Mouse (Mus musculus) embryonic facial prominence, embryonic 13.5 days (tissue): ENCODE results near the gene Irf2bpl. TPM values are rescaled to one million over a fixed set of nuclear protein-coding genes. Genes with fewer than 3 reads are reported as not detected.

Source experiments
- ATAC-seq: fragments of 200-750 bp; cut with Nextera tagmentation; 2 replicates; pipeline ENCODE4 v1.8.0; 2017; ENCODE audit warnings: low read depth; ENCODE audit not compliant: insufficient number of reproducible peaks, insufficient read depth, low FRiP score, low TSS enrichment
- H3K27ac ChIP-seq: fragments of 300-500 bp; sonication (generic); 2 replicates; pipeline ENCODE4 v1.5.1; 2015; ENCODE audit warnings: moderate library complexity, mild to moderate bottlenecking, inconsistent platforms
- H3K27me3 ChIP-seq: fragments of 300-500 bp; sonication (generic); 2 replicates; pipeline ENCODE4 v1.6.1; 2015; ENCODE audit warnings: mild to moderate bottlenecking, inconsistent platforms
- H3K36me3 ChIP-seq: fragments of 300-500 bp; sonication (generic); 2 replicates; pipeline ENCODE4 v1.6.1; 2015; ENCODE audit warnings: mild to moderate bottlenecking, inconsistent platforms
- H3K4me1 ChIP-seq: fragments of 300-500 bp; sonication (generic); 2 replicates; pipeline ENCODE4 v1.6.1; 2015; ENCODE audit warnings: inconsistent platforms
- H3K4me2 ChIP-seq: fragments of 300-500 bp; sonication (generic); 2 replicates; pipeline ENCODE4 v1.6.1; 2015; ENCODE audit warnings: moderate library complexity, mild to moderate bottlenecking, inconsistent platforms
- H3K4me3 ChIP-seq: fragments of 300-500 bp; sonication (generic); 2 replicates; pipeline ENCODE4 v1.5.1; 2015; ENCODE audit warnings: mild to moderate bottlenecking, inconsistent platforms
- H3K9ac ChIP-seq: fragments of 300-500 bp; sonication (generic); 2 replicates; pipeline ENCODE4 v1.6.1; 2015; ENCODE audit warnings: mild to moderate bottlenecking, inconsistent platforms
- H3K9me3 ChIP-seq: fragments of 300-500 bp; sonication (generic); 2 replicates; pipeline ENCODE4 v1.6.1; 2016; ENCODE audit warnings: inconsistent platforms
- WGBS: fragments of 180-500 bp; shearing (Covaris S2); methylation state at CpG from one replicate; pipeline ENCODE4 v1.1.7; 2015; ENCODE audit warnings: mixed read lengths; 5-methylcytosine and 5-hydroxymethylcytosine counted together
- polyA plus RNA-seq: library from polyadenylated mRNA; unstranded; fragments of >200 nt; fragmentation: Nextera tagmentation; extraction: Ambion mirVana; gene quantifications from 2 replicates; pipeline ENCODE4 v1.2.1, GENCODE M21; 2015

The Irf2bpl gene
- polyA plus RNA-seq, 1 experiment from 2014 or later, result 37.7 TPM

DNA sequence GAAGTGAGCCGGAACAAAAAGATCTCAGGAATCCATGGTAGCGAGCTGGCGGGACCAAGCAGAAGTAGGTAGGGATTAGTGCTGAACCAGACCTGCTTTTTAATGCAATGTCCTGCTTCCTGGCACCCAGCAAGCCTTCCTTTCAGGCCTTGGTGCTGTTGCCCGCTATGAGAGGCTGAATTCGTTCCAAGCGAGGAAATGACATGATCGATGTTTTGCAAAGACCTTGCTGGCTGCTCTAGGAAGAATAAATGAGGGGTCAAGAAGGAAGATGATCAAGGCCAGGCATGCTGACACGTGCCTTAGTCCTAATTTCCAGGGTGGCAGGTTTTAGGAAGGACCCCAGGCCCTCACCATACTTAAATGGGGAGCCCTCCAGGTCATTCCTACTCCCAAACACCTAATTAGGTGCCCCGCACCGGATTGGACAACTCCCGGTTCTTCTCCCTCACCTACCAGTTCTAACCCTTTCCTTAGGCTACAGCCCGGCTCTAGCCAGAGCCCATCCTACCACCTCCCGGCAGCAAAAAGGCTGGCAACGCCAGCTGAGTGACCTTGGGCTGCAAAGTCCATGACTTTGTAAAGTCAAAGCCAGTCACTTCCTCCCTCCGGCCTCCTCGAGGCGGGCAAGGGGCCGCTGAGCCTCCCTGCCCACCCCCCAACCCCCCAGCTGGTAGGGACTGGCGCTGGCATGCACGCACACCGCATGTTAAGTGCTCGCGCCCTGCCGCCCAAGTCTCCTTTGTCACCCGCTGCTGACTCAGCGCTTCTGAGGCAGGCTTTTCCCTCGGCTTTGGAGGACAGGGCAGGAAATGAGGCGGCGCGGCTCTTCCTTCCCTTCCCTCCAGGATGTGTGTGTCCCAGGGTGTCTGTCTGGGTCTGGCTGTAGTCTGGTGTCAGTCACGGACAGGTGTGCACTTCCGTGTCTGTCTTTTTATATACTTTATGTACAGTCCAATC lies 52.7 kb downstream of the Irf2bpl start:
- peak overlapping the region; percentile 66 for H3K9ac ChIP-seq
- H3K4me3 ChIP-seq, result 0 out of 2 replicates have a peak overlapping the region, but pooled peaks have one; percentile 5
- H3K4me1 ChIP-seq, result peaks cover 51% of the 10 kb centered on the region
- 30% methylated on average over 32 of the region's 32 CpGs for WGBS
- H3K36me3 ChIP-seq, result no peaks in the 10 kb centered on the region
- no peaks in the 10 kb centered on the region for H3K27me3 ChIP-seq
- H3K4me2 ChIP-seq, result peak overlapping the region; percentile 51
- ATAC-seq, result no peak
- H3K9me3 ChIP-seq, result no peaks in the 10 kb centered on the region
- peak overlapping the region; percentile 78 for H3K27ac ChIP-seq

Other genes starting within 250 kb of the Irf2bpl start
- 10.9 and 13.1 TPM in 2 replicates for gene Vash1, start 206.1 kb downstream of the Irf2bpl start, polyA plus RNA-seq
- gene Angel1, start 158.3 kb downstream of the Irf2bpl start, polyA plus RNA-seq, result 9.8 and 10.9 TPM in 2 replicates
- gene Lrrc74a, start 150.4 kb downstream of the Irf2bpl start, polyA plus RNA-seq, result not detected in 2 replicates
- gene Cipc, start 62.2 kb upstream of the Irf2bpl start, polyA plus RNA-seq, result 24.3 TPM in 2 replicates
- 0.12 and 0.15 TPM in 2 replicates for gene Zdhhc22, start 105.6 kb upstream of the Irf2bpl start, polyA plus RNA-seq
- 0.17 TPM in 1 of 2 replicates, not detected in the other for gene Tmem63c, start 136.5 kb upstream of the Irf2bpl start, polyA plus RNA-seq
- 0.33 and 0.38 TPM in 2 replicates for gene Ngb, start 217.7 kb upstream of the Irf2bpl start, polyA plus RNA-seq